Mouse (Mus musculus) myocyte (in vitro differentiated cells): ENCODE data around the gene Stard3nl.
A peak's percentile ranks its signal among the peaks of the same experiment; 100 is the strongest.

Source experiments
- CEBPB ChIP-seq: IDR thresholded peaks from 2 replicates; pipeline ENCODE4 v1.6.1; 2011; ENCODE audit warnings: mild to moderate bottlenecking, moderate library complexity; ENCODE audit not compliant: poor library complexity, insufficient read depth, severe bottlenecking
- E2F4 ChIP-seq: IDR thresholded peaks from one replicate; pipeline ENCODE4 v1.6.1; 2011; ENCODE audit warnings: mild to moderate bottlenecking, control low read depth, moderate library complexity; ENCODE audit not compliant: insufficient read depth
- MAX ChIP-seq: IDR thresholded peaks from one replicate; pipeline ENCODE4 v1.6.1; 2011; ENCODE audit warnings: low read depth, mild to moderate bottlenecking, control low read depth
- MYOD1 ChIP-seq, 3 experiments: IDR thresholded peaks; one replicate each; pipeline ENCODE4 v1.6.1; 2011; ENCODE audit warnings: control low read depth in 2 of 3, low read depth in 2 of 3, mild to moderate bottlenecking in 2 of 3, moderate library complexity in 1 of 3; ENCODE audit not compliant: insufficient read length in 2 of 3, control insufficient read depth in 1 of 3
- MYOG ChIP-seq, 3 experiments: IDR thresholded peaks; one replicate each; pipeline ENCODE4 v1.6.1; 2011; ENCODE audit warnings: control low read depth in 2 of 3, low read depth in 2 of 3, mild to moderate bottlenecking in 2 of 3; ENCODE audit not compliant: insufficient read length in 2 of 3, control insufficient read depth in 1 of 3, insufficient read depth in 1 of 3
- POLR2A ChIP-seq: IDR thresholded peaks from one replicate; pipeline ENCODE4 v1.6.1; 2011; ENCODE audit warnings: low read depth, mild to moderate bottlenecking, control low read depth, moderate library complexity; ENCODE audit not compliant: insufficient read length
- POLR2AphosphoS2 ChIP-seq: IDR thresholded peaks from one replicate; pipeline ENCODE4 v1.6.1; 2011; ENCODE audit warnings: low read depth, control low read depth; ENCODE audit not compliant: insufficient read length
- REST ChIP-seq: IDR thresholded peaks from one replicate; pipeline ENCODE4 v1.6.1; 2011; ENCODE audit warnings: mild to moderate bottlenecking, control low read depth, moderate library complexity; ENCODE audit not compliant: insufficient read depth, insufficient read length
- SRF ChIP-seq: IDR thresholded peaks from one replicate; pipeline ENCODE4 v1.6.1; 2011; ENCODE audit warnings: low read depth; ENCODE audit not compliant: control insufficient read depth, insufficient read length
- TCF12 ChIP-seq: IDR thresholded peaks from one replicate; pipeline ENCODE4 v1.6.1; 2011; ENCODE audit warnings: mild to moderate bottlenecking, control low read depth; ENCODE audit not compliant: poor library complexity, insufficient read depth, severe bottlenecking
- USF1 ChIP-seq: IDR thresholded peaks from one replicate; pipeline ENCODE4 v1.6.1; 2011; ENCODE audit warnings: low read depth, mild to moderate bottlenecking, control low read depth, moderate library complexity

- TF ChIP-seq E2F4 (no peak), POLR2A (peak; percentile 85), MAX (no peak), POLR2AphosphoS2 (peak; percentile 72), REST (no peak), CEBPB (no peak), TCF12 (no peak), MYOD1 (IDR thresholded peaks at IDR 0.05; ENCODE audit: control insufficient read depth in 1 of 3, insufficient read length in 2 of 3, low read depth in 2 of 3) (no peak), USF1 (no peak), SRF (peak; percentile 89), MYOG (IDR thresholded peaks at IDR 0.05; ENCODE audit: control insufficient read depth in 1 of 3, insufficient read depth in 1 of 3, insufficient read length in 2 of 3, low read depth in 2 of 3) (peak in 1 of 3 experiments; percentile 25)
These were observed at the start of gene Stard3nl for GRCm38 (mm10) chr13:19395688-19396354.
